ENCODE assay signal across 8 mouse cellular contexts in genomic region chr8:106415182-106415971, GRCm38 (mm10). TPM values are rescaled to one million over a fixed set of nuclear protein-coding genes. Genes with fewer than 3 reads are reported as not detected.
DNase-seq lines count a peak whose midpoint lies in the region; ATAC-seq and TF ChIP-seq lines count a peak whose summit lies in the region.

Gene Zfp90, plus strand, starts transcription at chr8:106415327.

- peak within 1 kb of the TSS; percentile 56 for H3K4me2 ChIP-seq in forebrain, embryonic 15.5 days (replicated peaks)
- peak within 1 kb of the TSS; percentile 82 for H3K4me2 ChIP-seq in lung, embryonic 14.5 days

- peak; percentile 98 for ATAC-seq in forebrain, embryonic 15.5 days (replicated peaks)
- ATAC-seq in lung, embryonic 14.5 days (ENCODE audit: insufficient read depth): peak; percentile 98

- intact Hi-C loops in heart, postnatal 36 days (cut with DNase I): loop anchor here (10.0 kb wide), 1 partner anchor 589 kb away; no protein-coding TSS in a partner anchor

- peak; percentile 98 for DNase-seq in ES-CJ7 (ENCODE audit: low read depth, low spot score)
- peak; percentile 93 for DNase-seq in cerebellum, adult 11 months
- DNase-seq in heart, postnatal 36 days: peak; percentile 92 to 93
- peak; percentile 93 for DNase-seq in layer of hippocampus, adult 2 months (ENCODE audit: low spot score in 2 of 2)
- DNase-seq in lung, embryonic 14.5 days: peak; percentile 98
- peak; percentile 90 for DNase-seq in thymus, adult 2 months

- peaks cover 11% of the 10 kb centered on the region for H3K4me1 ChIP-seq in forebrain, embryonic 15.5 days
- peaks cover 7% of the 10 kb centered on the region for H3K4me1 ChIP-seq in lung, embryonic 14.5 days (ENCODE audit: insufficient read depth)
- H3K4me1 ChIP-seq in olfactory bulb, adult 2 months (ENCODE audit: control insufficient read depth, insufficient read depth, low read length): 0 out of 2 replicates have a peak, but pooled peaks cover 2% of the 10 kb centered on the region
- H3K4me1 ChIP-seq in thymus, adult 2 months (replicated peaks; ENCODE audit: control insufficient read depth, insufficient read depth, low read length): peaks cover 5% of the 10 kb centered on the region; the same call in 1 of the 2 replicates

- peak; percentile 81 for TF ChIP-seq CTCF in layer of hippocampus, adult 2 months (conservative IDR thresholded peaks at IDR 0.05)
- TF ChIP-seq CTCF in lung, embryonic 14.5 days (IDR thresholded peaks at IDR 0.05; ENCODE audit: low read depth): peak; percentile 96
- TF ChIP-seq CTCF in olfactory bulb, adult 2 months (IDR thresholded peaks at IDR 0.05; ENCODE audit: insufficient read depth, low read depth, low read length): peak; percentile 66; the same call in 1 of the 2 replicates
- peak; percentile 89 for TF ChIP-seq CTCF in thymus, adult 2 months (IDR thresholded peaks at IDR 0.05; ENCODE audit: borderline replicate concordance, control insufficient read depth, extremely low read depth, insufficient read depth, low read length, poor library complexity)

- peak; percentile 57 for TF ChIP-seq POLR2A in olfactory bulb, adult 2 months (IDR thresholded peaks at IDR 0.05; ENCODE audit: insufficient read depth, low read depth, low read length)
- peak; percentile 31; the same call in 1 of the 2 replicates for TF ChIP-seq POLR2A in thymus, adult 2 months (IDR thresholded peaks at IDR 0.05; ENCODE audit: control insufficient read depth, extremely low read depth, insufficient read depth, low read length, poor library complexity)

- H3K27me3 ChIP-seq in forebrain, embryonic 15.5 days: no peaks in the 10 kb centered on the region
- no peaks in the 10 kb centered on the region for H3K27me3 ChIP-seq in lung, embryonic 14.5 days (ENCODE audit: insufficient read depth, low read length)
- no peaks in the 10 kb centered on the region for H3K27me3 ChIP-seq in thymus, adult 2 months (ENCODE audit: control insufficient read depth, insufficient read depth, low read length)

- H3K27ac ChIP-seq in forebrain, embryonic 15.5 days (replicated peaks): peak within 1 kb of the TSS; percentile 93
- H3K27ac ChIP-seq in layer of hippocampus, adult 2 months: peak within 1 kb of the TSS; percentile 86
- peak within 1 kb of the TSS; percentile 97 for H3K27ac ChIP-seq in lung, embryonic 14.5 days (ENCODE audit: low read depth)
- H3K27ac ChIP-seq in olfactory bulb, adult 2 months (ENCODE audit: insufficient read depth, low read depth, low read length): 0 out of 2 replicates have a peak within 1 kb of the TSS, but pooled peaks have one; percentile 18
- H3K27ac ChIP-seq in thymus, adult 2 months (ENCODE audit: control insufficient read depth, insufficient read depth, low read length): no peak within 1 kb of the TSS

- peaks cover 32% of the 10 kb centered on the region for H3K36me3 ChIP-seq in forebrain, embryonic 15.5 days
- peaks cover 21% of the 10 kb centered on the region for H3K36me3 ChIP-seq in lung, embryonic 14.5 days (ENCODE audit: insufficient read depth)
- H3K36me3 ChIP-seq in thymus, adult 2 months (ENCODE audit: control insufficient read depth, insufficient read depth, low read length): peaks cover 8% of the 10 kb centered on the region; the same call in 1 of the 2 replicates

- H3K4me3 ChIP-seq in forebrain, embryonic 15.5 days: peak within 1 kb of the TSS; percentile 73
- peak within 1 kb of the TSS; percentile 74 for H3K4me3 ChIP-seq in layer of hippocampus, adult 2 months
- H3K4me3 ChIP-seq in lung, embryonic 14.5 days (ENCODE audit: low read depth, low read length): peak within 1 kb of the TSS; percentile 73
- H3K4me3 ChIP-seq in olfactory bulb, adult 2 months (ENCODE audit: insufficient read depth, low read depth, low read length): peak within 1 kb of the TSS; percentile 74
- H3K4me3 ChIP-seq in thymus, adult 2 months (ENCODE audit: control insufficient read depth, insufficient read depth, low read length): peak within 1 kb of the TSS; percentile 98

- WGBS in forebrain, embryonic 15.5 days: 0% methylated on average over 46 of the region's 46 CpGs
- under 1% methylated on average over 46 of the region's 46 CpGs for WGBS in lung, embryonic 14.5 days
- WGBS in olfactory bulb, adult 2 months: under 1% methylated on average over 46 of the region's 46 CpGs
- WGBS in thymus, adult 2 months: under 1% methylated on average over 46 of the region's 46 CpGs

- H3K9ac ChIP-seq in forebrain, embryonic 15.5 days (replicated peaks): peak within 1 kb of the TSS; percentile 90
- peak within 1 kb of the TSS; percentile 80 for H3K9ac ChIP-seq in lung, embryonic 14.5 days

- H3K9me3 ChIP-seq in forebrain, embryonic 15.5 days: no peaks in the 10 kb centered on the region
- no peaks in the 10 kb centered on the region for H3K9me3 ChIP-seq in lung, embryonic 14.5 days (ENCODE audit: low read depth, low read length)

RNA-seq across cellular contexts. Expression of gene Zfp90, which starts in this region (rescaled TPM):
- polyA plus RNA-seq in forebrain, embryonic 15.5 days (2015; fragmentation: Nextera tagmentation; extraction: Ambion mirVana): 54.6 and 57.4 TPM in 2 replicates
- 1 to 10 TPM; 2.8 to 3.7 TPM for total RNA-seq in heart, postnatal 36 days (2021)
- total RNA-seq in layer of hippocampus, adult 2 months (2021): 10 to 100 TPM; 10.6 to 12.9 TPM
- polyA plus RNA-seq in lung, embryonic 14.5 days (2014; fragmentation: Nextera tagmentation; extraction: Ambion mirVana): 19.6 and 20.2 TPM in 2 replicates
- not detected in 2 replicates for polyA plus RNA-seq in olfactory bulb, adult 2 months (2012; ENCODE audit: insufficient read depth, insufficient read length, low replicate concordance, missing spikeins)
- 4.1 and 4.7 TPM in 2 replicates for polyA plus RNA-seq in thymus, adult 2 months (2012; rRNA removed)
